Mouse (Mus musculus): ENCODE data around the gene Shroom3. TPM values are rescaled to one million over a fixed set of nuclear protein-coding genes. Genes with fewer than 3 reads are reported as not detected.

Gene Shroom3
- polyA plus RNA-seq, 1 experiment from 2014 or later, result 5.0 TPM

- H3K27me3 ChIP-seq (ENCODE audit: low read depth, poor library complexity, severe bottlenecking), result no peaks in the 10 kb centered on the region
- H3K9me3 ChIP-seq (replicated peaks), result no peaks in the 10 kb centered on the region
- 59% methylated on average over 6 of the region's 6 CpGs for WGBS
- no peak overlapping the region for H3K4me3 ChIP-seq
- H3K27ac ChIP-seq, result no peak overlapping the region
- 0 out of 2 replicates have a peak, but pooled peaks cover 4% of the 10 kb centered on the region for H3K4me1 ChIP-seq
- no peak for DNase-seq (ENCODE audit: low spot score)
- H3K36me3 ChIP-seq, result no peaks in the 10 kb centered on the region
These were observed 46.0 kb downstream of the Shroom3 start for GRCm38 (mm10) chr5:92729221-92729620.

- Histone ChIP-seq H3K36me3 (no peaks in the 10 kb centered on the region), H3K4me3 (no peak overlapping the region), H3K27ac (no peak overlapping the region), H3K9me3 (replicated peaks) (no peaks in the 10 kb centered on the region), H3K27me3 (ENCODE audit: low read depth, poor library complexity, severe bottlenecking) (no peaks in the 10 kb centered on the region), H3K4me1 (peaks cover 8% of the 10 kb centered on the region; the same call in 1 of the 2 replicates)
- no peak for DNase-seq (ENCODE audit: low spot score)
- WGBS, result 73% methylated on average over 3 of the region's 3 CpGs
These were observed 58.6 kb downstream of the Shroom3 start for GRCm38 (mm10) chr5:92741802-92742201.

- DNase-seq (ENCODE audit: low spot score), result no peak
- peaks cover 8% of the 10 kb centered on the region; the same call in 1 of the 2 replicates for H3K4me1 ChIP-seq
- H3K4me3 ChIP-seq, result no peak overlapping the region
- H3K27me3 ChIP-seq (ENCODE audit: low read depth, poor library complexity, severe bottlenecking), result no peaks in the 10 kb centered on the region
- no peak overlapping the region for H3K27ac ChIP-seq
- 83% methylated on average over 5 of the region's 5 CpGs for WGBS
- H3K9me3 ChIP-seq (replicated peaks), result no peaks in the 10 kb centered on the region
- no peaks in the 10 kb centered on the region for H3K36me3 ChIP-seq
These were observed 59.5 kb downstream of the Shroom3 start for GRCm38 (mm10) chr5:92742701-92743100.

GRCm38 (mm10) chr5:92745390-92746253 lies 62.4 kb downstream of the Shroom3 start:
- H3K27me3 ChIP-seq (ENCODE audit: low read depth, poor library complexity, severe bottlenecking), result no peaks in the 10 kb centered on the region
- H3K4me3 ChIP-seq, result no peak overlapping the region
- H3K36me3 ChIP-seq, result no peaks in the 10 kb centered on the region
- peaks cover 8% of the 10 kb centered on the region; the same call in 1 of the 2 replicates for H3K4me1 ChIP-seq
- no peaks in the 10 kb centered on the region for H3K9me3 ChIP-seq (replicated peaks)
- DNase-seq (ENCODE audit: low spot score), result no peak
- WGBS, result 87% methylated on average over 8 of the region's 8 CpGs
- no peak overlapping the region for H3K27ac ChIP-seq

- no peaks in the 10 kb centered on the region for H3K27me3 ChIP-seq (ENCODE audit: low read depth, poor library complexity, severe bottlenecking)
- DNase-seq (ENCODE audit: low spot score), result no peak
- H3K36me3 ChIP-seq, result no peaks in the 10 kb centered on the region
- no peaks in the 10 kb centered on the region for H3K9me3 ChIP-seq (replicated peaks)
- no peak overlapping the region for H3K4me3 ChIP-seq
- no peaks in the 10 kb centered on the region for H3K4me1 ChIP-seq
- no peak overlapping the region for H3K27ac ChIP-seq
- WGBS, result 94% methylated on average over 4 of the region's 4 CpGs
These were observed 68.3 kb downstream of the Shroom3 start for GRCm38 (mm10) chr5:92751488-92751887.

GRCm38 (mm10) chr5:92755241-92755775 lies 72.1 kb downstream of the Shroom3 start:
- H3K36me3 ChIP-seq, result no peaks in the 10 kb centered on the region
- H3K4me3 ChIP-seq, result no peak overlapping the region
- H3K27me3 ChIP-seq (ENCODE audit: low read depth, poor library complexity, severe bottlenecking), result no peaks in the 10 kb centered on the region
- no peaks in the 10 kb centered on the region for H3K9me3 ChIP-seq (replicated peaks)
- no peak overlapping the region for H3K27ac ChIP-seq
- DNase-seq (ENCODE audit: low spot score), result no peak
- H3K4me1 ChIP-seq, result no peaks in the 10 kb centered on the region
- 84% methylated on average over 7 of the region's 7 CpGs for WGBS

GRCm38 (mm10) chr5:92759156-92759745 lies 76.0 kb downstream of the Shroom3 start:
- Histone ChIP-seq H3K27ac (no peak overlapping the region), H3K27me3 (ENCODE audit: low read depth, poor library complexity, severe bottlenecking) (no peaks in the 10 kb centered on the region), H3K4me1 (peaks cover 11% of the 10 kb centered on the region), H3K9me3 (replicated peaks) (no peaks in the 10 kb centered on the region), H3K36me3 (no peaks in the 10 kb centered on the region), H3K4me3 (no peak overlapping the region)
- no peak for DNase-seq (ENCODE audit: low spot score)
- WGBS, result 87% methylated on average over 6 of the region's 6 CpGs

- H3K9me3 ChIP-seq (replicated peaks), result no peaks in the 10 kb centered on the region
- WGBS, result 90% methylated on average over 7 of the region's 7 CpGs
- no peak overlapping the region for H3K27ac ChIP-seq
- H3K4me1 ChIP-seq, result peaks cover 11% of the 10 kb centered on the region
- H3K36me3 ChIP-seq, result no peaks in the 10 kb centered on the region
- DNase-seq (ENCODE audit: low spot score), result no peak
- H3K4me3 ChIP-seq, result no peak overlapping the region
- no peaks in the 10 kb centered on the region for H3K27me3 ChIP-seq (ENCODE audit: low read depth, poor library complexity, severe bottlenecking)
These were observed 77.3 kb downstream of the Shroom3 start for GRCm38 (mm10) chr5:92760542-92760941.

GRCm38 (mm10) chr5:92761615-92762353 lies 78.5 kb downstream of the Shroom3 start:
- peaks cover 11% of the 10 kb centered on the region for H3K4me1 ChIP-seq
- DNase-seq (ENCODE audit: low spot score), result no peak
- WGBS, result 78% methylated on average over 9 of the region's 9 CpGs
- no peaks in the 10 kb centered on the region for H3K27me3 ChIP-seq (ENCODE audit: low read depth, poor library complexity, severe bottlenecking)
- no peak overlapping the region for H3K27ac ChIP-seq
- H3K4me3 ChIP-seq, result no peak overlapping the region
- no peaks in the 10 kb centered on the region for H3K9me3 ChIP-seq (replicated peaks)
- H3K36me3 ChIP-seq, result no peaks in the 10 kb centered on the region

GRCm38 (mm10) chr5:92762425-92762824 lies 79.2 kb downstream of the Shroom3 start:
- H3K36me3 ChIP-seq, result no peaks in the 10 kb centered on the region
- H3K4me1 ChIP-seq, result peaks cover 11% of the 10 kb centered on the region
- no peak overlapping the region for H3K4me3 ChIP-seq
- WGBS, result 86% methylated on average over 5 of the region's 5 CpGs
- no peak for DNase-seq (ENCODE audit: low spot score)
- H3K27ac ChIP-seq, result no peak overlapping the region
- H3K9me3 ChIP-seq (replicated peaks), result no peaks in the 10 kb centered on the region
- no peaks in the 10 kb centered on the region for H3K27me3 ChIP-seq (ENCODE audit: low read depth, poor library complexity, severe bottlenecking)

- no peaks in the 10 kb centered on the region for H3K27me3 ChIP-seq (ENCODE audit: low read depth, poor library complexity, severe bottlenecking)
- no peaks in the 10 kb centered on the region for H3K9me3 ChIP-seq (replicated peaks)
- H3K27ac ChIP-seq, result no peak overlapping the region
- no peaks in the 10 kb centered on the region for H3K36me3 ChIP-seq
- no peak for DNase-seq (ENCODE audit: low spot score)
- WGBS, result 16% methylated on average over 4 of the region's 4 CpGs
- no peak overlapping the region for H3K4me3 ChIP-seq
- H3K4me1 ChIP-seq, result peaks cover 11% of the 10 kb centered on the region
These were observed 80.3 kb downstream of the Shroom3 start for GRCm38 (mm10) chr5:92763546-92763952.

GRCm38 (mm10) chr5:92766301-92766700 lies 83.1 kb downstream of the Shroom3 start:
- H3K36me3 ChIP-seq, result no peaks in the 10 kb centered on the region
- H3K27me3 ChIP-seq (ENCODE audit: low read depth, poor library complexity, severe bottlenecking), result no peaks in the 10 kb centered on the region
- DNase-seq (ENCODE audit: low spot score), result no peak
- WGBS, result 74% methylated on average over 4 of the region's 4 CpGs
- H3K4me1 ChIP-seq, result peaks cover 11% of the 10 kb centered on the region
- H3K4me3 ChIP-seq, result no peak overlapping the region
- no peak overlapping the region for H3K27ac ChIP-seq
- no peaks in the 10 kb centered on the region for H3K9me3 ChIP-seq (replicated peaks)

All from limb, embryonic 10.5 days (tissue).